Mouse (Mus musculus): ENCODE measurements around the gene Mmgt2. TPM values are rescaled to one million over a fixed set of nuclear protein-coding genes. Genes with fewer than 3 reads are reported as not detected.
A peak's percentile ranks its signal among the peaks of the same experiment; 100 is the strongest.

Mmgt2 gene
- polyA plus RNA-seq, 1 experiment from 2014 or later = 42.8 TPM

GRCm38 (mm10) chr11:62638402-62638801 is 10.1 kb upstream of the Mmgt2 start:
- WGBS = 68% methylated on average over 4 of the region's 4 CpGs
- H3K9ac ChIP-seq = peak overlapping the region; percentile 44; the same call in 1 of the 2 replicates
- ATAC-seq (ENCODE audit: extremely low read depth, insufficient number of reproducible peaks, low FRiP score, low TSS enrichment) = no peak
- no peak overlapping the region for H3K4me3 ChIP-seq
- no peaks in the 10 kb centered on the region; the same call in 1 of the 2 replicates for H3K36me3 ChIP-seq
- H3K4me2 ChIP-seq = no peak overlapping the region
- H3K27ac ChIP-seq (replicated peaks) = peak overlapping the region; percentile 88
- no peaks in the 10 kb centered on the region for H3K9me3 ChIP-seq
- H3K27me3 ChIP-seq (replicated peaks) = no peaks in the 10 kb centered on the region
- H3K4me1 ChIP-seq = peaks cover 94% of the 10 kb centered on the region

- H3K27ac ChIP-seq (replicated peaks) = peak overlapping the region; percentile 88
- peak overlapping the region; percentile 12; the same call in 1 of the 2 replicates for H3K4me2 ChIP-seq
- no peak for ATAC-seq (ENCODE audit: extremely low read depth, insufficient number of reproducible peaks, low FRiP score, low TSS enrichment)
- H3K9ac ChIP-seq = peak overlapping the region; percentile 41; the same call in 1 of the 2 replicates
- H3K9me3 ChIP-seq = no peaks in the 10 kb centered on the region
- no peaks in the 10 kb centered on the region; the same call in 1 of the 2 replicates for H3K36me3 ChIP-seq
- H3K4me3 ChIP-seq = no peak overlapping the region
- H3K27me3 ChIP-seq (replicated peaks) = no peaks in the 10 kb centered on the region
- WGBS = 47% methylated on average over 3 of the region's 3 CpGs
- peaks cover 100% of the 10 kb centered on the region for H3K4me1 ChIP-seq
Measured at GRCm38 (mm10) chr11:62640378-62640777, 8.1 kb upstream of the Mmgt2 start.

GRCm38 (mm10) chr11:62642023-62642844 is 6.2 kb upstream of the Mmgt2 start:
- H3K27me3 ChIP-seq (replicated peaks) = no peaks in the 10 kb centered on the region
- H3K36me3 ChIP-seq = no peaks in the 10 kb centered on the region; the same call in 1 of the 2 replicates
- no peak overlapping the region for H3K4me3 ChIP-seq
- peak overlapping the region; percentile 70 for H3K9ac ChIP-seq
- H3K4me2 ChIP-seq = peak overlapping the region; percentile 32; the same call in 1 of the 2 replicates
- H3K9me3 ChIP-seq = no peaks in the 10 kb centered on the region
- 31% methylated on average over 11 of the region's 11 CpGs for WGBS
- H3K27ac ChIP-seq (replicated peaks) = peak overlapping the region; percentile 94
- H3K4me1 ChIP-seq = peaks cover 100% of the 10 kb centered on the region
- ATAC-seq (ENCODE audit: extremely low read depth, insufficient number of reproducible peaks, low FRiP score, low TSS enrichment) = no peak

GRCm38 (mm10) chr11:62643011-62643631 is 5.3 kb upstream of the Mmgt2 start:
- no peak overlapping the region for H3K4me3 ChIP-seq
- 55% methylated on average over 8 of the region's 8 CpGs for WGBS
- peak overlapping the region; percentile 70 for H3K9ac ChIP-seq
- ATAC-seq (ENCODE audit: extremely low read depth, insufficient number of reproducible peaks, low FRiP score, low TSS enrichment) = no peak
- H3K9me3 ChIP-seq = no peaks in the 10 kb centered on the region
- H3K4me2 ChIP-seq = peak overlapping the region; percentile 22
- no peaks in the 10 kb centered on the region for H3K27me3 ChIP-seq (replicated peaks)
- peak overlapping the region; percentile 94 for H3K27ac ChIP-seq (replicated peaks)
- no peaks in the 10 kb centered on the region; the same call in 1 of the 2 replicates for H3K36me3 ChIP-seq
- H3K4me1 ChIP-seq = peaks cover 99% of the 10 kb centered on the region

GRCm38 (mm10) chr11:62643681-62644363 is 4.6 kb upstream of the Mmgt2 start:
- Histone ChIP-seq H3K27ac (replicated peaks) (peak overlapping the region; percentile 94), H3K4me2 (peak overlapping the region; percentile 91; the same call in 1 of the 2 replicates), H3K36me3 (no peaks in the 10 kb centered on the region; the same call in 1 of the 2 replicates), H3K4me1 (peaks cover 92% of the 10 kb centered on the region), H3K9ac (peak overlapping the region; percentile 94), H3K4me3 (no peak overlapping the region), H3K9me3 (no peaks in the 10 kb centered on the region), H3K27me3 (replicated peaks) (no peaks in the 10 kb centered on the region)
- no peak for ATAC-seq (ENCODE audit: extremely low read depth, insufficient number of reproducible peaks, low FRiP score, low TSS enrichment)
- 50% methylated on average over 10 of the region's 10 CpGs for WGBS

GRCm38 (mm10) chr11:62644602-62645336 is 3.7 kb upstream of the Mmgt2 start:
- no peaks in the 10 kb centered on the region; the same call in 1 of the 2 replicates for H3K36me3 ChIP-seq
- H3K9ac ChIP-seq = peak overlapping the region; percentile 94
- peak overlapping the region; percentile 89; the same call in 1 of the 2 replicates for H3K4me3 ChIP-seq
- no peak for ATAC-seq (ENCODE audit: extremely low read depth, insufficient number of reproducible peaks, low FRiP score, low TSS enrichment)
- H3K4me2 ChIP-seq = peak overlapping the region; percentile 91
- 75% methylated on average over 5 of the region's 5 CpGs for WGBS
- H3K4me1 ChIP-seq = peaks cover 89% of the 10 kb centered on the region
- H3K27ac ChIP-seq (replicated peaks) = peak overlapping the region; percentile 94
- no peaks in the 10 kb centered on the region for H3K9me3 ChIP-seq
- H3K27me3 ChIP-seq (replicated peaks) = no peaks in the 10 kb centered on the region

GRCm38 (mm10) chr11:62645337-62645675 is 3.2 kb upstream of the Mmgt2 start:
- Histone ChIP-seq H3K4me1 (peaks cover 89% of the 10 kb centered on the region), H3K27me3 (replicated peaks) (no peaks in the 10 kb centered on the region), H3K36me3 (no peaks in the 10 kb centered on the region), H3K4me2 (peak overlapping the region; percentile 91), H3K4me3 (peak overlapping the region; percentile 89), H3K9ac (peak overlapping the region; percentile 94), H3K9me3 (no peaks in the 10 kb centered on the region), H3K27ac (replicated peaks) (peak overlapping the region; percentile 94)
- WGBS = 43% methylated on average over 4 of the region's 4 CpGs
- no peak for ATAC-seq (ENCODE audit: extremely low read depth, insufficient number of reproducible peaks, low FRiP score, low TSS enrichment)

GRCm38 (mm10) chr11:62645732-62646494 is 2.6 kb upstream of the Mmgt2 start:
- WGBS = 10% methylated on average over 8 of the region's 8 CpGs
- peaks cover 88% of the 10 kb centered on the region for H3K4me1 ChIP-seq
- ATAC-seq (ENCODE audit: extremely low read depth, insufficient number of reproducible peaks, low FRiP score, low TSS enrichment) = no peak

GRCm38 (mm10) chr11:62646495-62646843 is 2.0 kb upstream of the Mmgt2 start:
- H3K27me3 ChIP-seq (replicated peaks) = no peaks in the 10 kb centered on the region
- peaks cover 83% of the 10 kb centered on the region for H3K4me1 ChIP-seq
- ATAC-seq (ENCODE audit: extremely low read depth, insufficient number of reproducible peaks, low FRiP score, low TSS enrichment) = no peak
- H3K4me2 ChIP-seq = peak overlapping the region; percentile 91
- H3K4me3 ChIP-seq = peak overlapping the region; percentile 89
- H3K9me3 ChIP-seq = no peaks in the 10 kb centered on the region
- H3K9ac ChIP-seq = peak overlapping the region; percentile 94
- 24% methylated on average over 4 of the region's 4 CpGs for WGBS
- peak overlapping the region; percentile 94 for H3K27ac ChIP-seq (replicated peaks)
- H3K36me3 ChIP-seq = peaks cover 6% of the 10 kb centered on the region; the same call in 1 of the 2 replicates

More at GRCm38 (mm10) chr11:62645732-62646494, 2.6 kb upstream of the Mmgt2 start:
- H3K4me3 ChIP-seq = peak overlapping the region; percentile 89
- peak overlapping the region; percentile 91 for H3K4me2 ChIP-seq
- H3K36me3 ChIP-seq = peaks cover 3% of the 10 kb centered on the region; the same call in 1 of the 2 replicates
- H3K9ac ChIP-seq = peak overlapping the region; percentile 94
- H3K9me3 ChIP-seq = no peaks in the 10 kb centered on the region
- H3K27me3 ChIP-seq (replicated peaks) = no peaks in the 10 kb centered on the region
- H3K27ac ChIP-seq (replicated peaks) = peak overlapping the region; percentile 94

GRCm38 (mm10) chr11:62646958-62647515 is 1.4 kb upstream of the Mmgt2 start:
- H3K27me3 ChIP-seq (replicated peaks) = no peaks in the 10 kb centered on the region
- peak overlapping the region; percentile 91 for H3K4me2 ChIP-seq
- peak overlapping the region; percentile 89 for H3K4me3 ChIP-seq
- no peaks in the 10 kb centered on the region for H3K9me3 ChIP-seq
- no peak for ATAC-seq (ENCODE audit: extremely low read depth, insufficient number of reproducible peaks, low FRiP score, low TSS enrichment)
- peaks cover 77% of the 10 kb centered on the region for H3K4me1 ChIP-seq
- peak overlapping the region; percentile 94 for H3K9ac ChIP-seq
- peak overlapping the region; percentile 94 for H3K27ac ChIP-seq (replicated peaks)
- WGBS = 29% methylated on average over 7 of the region's 7 CpGs
- H3K36me3 ChIP-seq = peaks cover 11% of the 10 kb centered on the region; the same call in 1 of the 2 replicates
